Mouse (Mus musculus) bone marrow, adult 2 months (tissue): ENCODE results near the gene Ifnar2. TPM values are rescaled to one million over a fixed set of nuclear protein-coding genes. Genes with fewer than 3 reads are reported as not detected.
A peak's percentile ranks its signal among the peaks of the same experiment; 100 is the strongest.

Source experiments
- H3K27ac ChIP-seq: fragments of 200-500 bp; 2 replicates; pipeline ENCODE4 v1.5.1; 2012; ENCODE audit warnings: low read depth, mild to moderate bottlenecking, control low read depth, inconsistent platforms, low read length; ENCODE audit not compliant: control insufficient read depth, poor library complexity, insufficient read depth
- H3K4me1 ChIP-seq: fragments of 200-500 bp; 2 replicates; pipeline ENCODE4 v1.6.1; 2011; ENCODE audit warnings: low read length; ENCODE audit not compliant: control insufficient read depth, insufficient read depth
- H3K4me3 ChIP-seq: fragments of 200-500 bp; replicated peaks from 2 replicates; pipeline ENCODE3; 2011; ENCODE audit warnings: mild to moderate bottlenecking, low read depth, low read length, control low read depth; ENCODE audit not compliant: control insufficient read depth
- CTCF ChIP-seq: fragments of 200-500 bp; IDR thresholded peaks from 2 replicates; pipeline ENCODE4 v1.5.1; 2011; ENCODE audit warnings: low read length, control low read depth; ENCODE audit not compliant: control insufficient read depth, insufficient read depth
- POLR2A ChIP-seq: fragments of 200-500 bp; IDR thresholded peaks from 2 replicates; pipeline ENCODE4 v1.6.1; 2011; ENCODE audit warnings: low read depth, mild to moderate bottlenecking, control low read depth, low read length, borderline replicate concordance; ENCODE audit not compliant: control insufficient read depth
- WGBS: fragments of 180-500 bp; shearing (Covaris S2); methylation state at CpG from one replicate; pipeline ENCODE4 v1.1.7; 2018; 5-methylcytosine and 5-hydroxymethylcytosine counted together
- polyA plus RNA-seq: library from polyadenylated mRNA; stranded (reverse); fragments of >200 nt; gene quantifications from 2 replicates; pipeline ENCODE4 v1.2.4, GENCODE M21; 2011; ENCODE audit warnings: low replicate concordance; ENCODE audit not compliant: missing spikeins, insufficient read depth, insufficient read length

Gene Ifnar2
- polyA plus RNA-seq, 1 experiment: 41.1 TPM

- peaks cover 15% of the 10 kb centered on the region for H3K4me1 ChIP-seq
- peak overlapping the region; percentile 27 for H3K4me3 ChIP-seq
- WGBS: 13% methylated on average over 4 of the region's 4 CpGs
- TF ChIP-seq POLR2A (no peak), CTCF (no peak)
- H3K27ac ChIP-seq: peak overlapping the region; percentile 79
Measured at GRCm38 (mm10) chr16:91354599-91354998, 18.0 kb upstream of the Ifnar2 start.

- Histone ChIP-seq H3K4me3 (no peak overlapping the region), H3K27ac (peak overlapping the region; percentile 79), H3K4me1 (peaks cover 15% of the 10 kb centered on the region)
- TF ChIP-seq POLR2A: peak; percentile 48
- no peak for TF ChIP-seq CTCF
- 7% methylated on average over 12 of the region's 12 CpGs for WGBS
Measured at GRCm38 (mm10) chr16:91355160-91355559, 17.4 kb upstream of the Ifnar2 start.

GRCm38 (mm10) chr16:91356760-91357525 lies 15.6 kb upstream of the Ifnar2 start:
- Histone ChIP-seq H3K27ac (no peak overlapping the region), H3K4me1 (peaks cover 15% of the 10 kb centered on the region), H3K4me3 (no peak overlapping the region)
- WGBS: 90% methylated on average over 10 of the region's 10 CpGs
- TF ChIP-seq CTCF (no peak), POLR2A (no peak)

- Histone ChIP-seq H3K27ac (no peak overlapping the region), H3K4me1 (peaks cover 14% of the 10 kb centered on the region), H3K4me3 (no peak overlapping the region)
- no peak for TF ChIP-seq POLR2A
- no peak for TF ChIP-seq CTCF
- WGBS: 78% methylated on average over 10 of the region's 10 CpGs
Measured at GRCm38 (mm10) chr16:91357526-91357900, 15.1 kb upstream of the Ifnar2 start.

- WGBS: 37% methylated on average over 8 of the region's 8 CpGs
- Histone ChIP-seq H3K4me3 (no peak overlapping the region), H3K4me1 (peaks cover 9% of the 10 kb centered on the region), H3K27ac (no peak overlapping the region)
- TF ChIP-seq POLR2A (no peak), CTCF (0 out of 2 replicates have a peak, but pooled peaks have one; percentile 32)
Measured at GRCm38 (mm10) chr16:91358555-91358954, 14.0 kb upstream of the Ifnar2 start.

- peaks cover 5% of the 10 kb centered on the region; the same call in 1 of the 2 replicates for H3K4me1 ChIP-seq
- H3K27ac ChIP-seq: no peak overlapping the region; the same call in 1 of the 2 replicates
- 68% methylated on average over 13 of the region's 13 CpGs for WGBS
- H3K4me3 ChIP-seq: no peak overlapping the region
- TF ChIP-seq POLR2A: no peak
- TF ChIP-seq CTCF: no peak
Measured at GRCm38 (mm10) chr16:91359531-91359930, 13.1 kb upstream of the Ifnar2 start.

GRCm38 (mm10) chr16:91360162-91360561 lies 12.4 kb upstream of the Ifnar2 start:
- Histone ChIP-seq H3K4me3 (no peak overlapping the region), H3K27ac (no peak overlapping the region), H3K4me1 (peaks cover 5% of the 10 kb centered on the region; the same call in 1 of the 2 replicates)
- 69% methylated on average over 3 of the region's 3 CpGs for WGBS
- TF ChIP-seq POLR2A: no peak
- TF ChIP-seq CTCF: no peak

GRCm38 (mm10) chr16:91362006-91362405 lies 10.6 kb upstream of the Ifnar2 start:
- peaks cover 6% of the 10 kb centered on the region for H3K4me1 ChIP-seq

GRCm38 (mm10) chr16:91362616-91363272 lies 9.8 kb upstream of the Ifnar2 start:
- H3K27ac ChIP-seq: no peak overlapping the region
- H3K4me1 ChIP-seq: peaks cover 8% of the 10 kb centered on the region
- TF ChIP-seq POLR2A (no peak), CTCF (no peak)
- H3K4me3 ChIP-seq: no peak overlapping the region
- WGBS: 58% methylated on average over 12 of the region's 12 CpGs

More at GRCm38 (mm10) chr16:91362006-91362405, 10.6 kb upstream of the Ifnar2 start:
- H3K27ac ChIP-seq: no peak overlapping the region
- WGBS: 67% methylated on average over 2 of the region's 2 CpGs
- TF ChIP-seq CTCF: no peak
- no peak for TF ChIP-seq POLR2A
- no peak overlapping the region for H3K4me3 ChIP-seq
